Mouse (Mus musculus) kidney, adult 11 months (tissue): ENCODE results near the gene Ero1lb.
A peak's percentile ranks its signal among the peaks of the same experiment; 100 is the strongest.
"Not testable (repeated sequence)": the region's sequence is repeated elsewhere in the genome, so short reads cannot be mapped to it uniquely, and the experiment has no call there.

ENCODE experiments used
- DNase-seq: peaks from one replicate; pipeline ENCODE4 v3.0.0; 2022

The Ero1lb gene

DNA sequence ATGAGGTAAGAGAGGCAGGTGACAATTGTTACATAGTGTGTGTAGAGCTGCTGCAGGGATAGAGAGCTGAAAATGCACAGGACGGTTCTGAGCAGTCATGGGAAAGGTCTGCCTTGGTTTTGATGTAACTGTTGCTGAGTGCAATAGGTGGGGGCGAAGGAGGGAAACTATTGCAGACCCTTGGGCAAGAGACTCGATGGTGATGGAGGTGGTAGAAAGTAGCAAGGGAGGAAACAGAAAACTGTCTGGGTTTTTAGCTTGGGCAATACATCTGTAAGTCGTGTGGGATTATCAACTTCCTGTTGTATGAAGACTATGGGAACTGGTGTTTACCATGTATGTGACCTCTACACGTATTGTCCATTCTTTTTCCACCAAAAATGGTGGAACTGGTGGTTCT, 12.5 kb downstream of the Ero1lb start:
- no peak for DNase-seq

DNA sequence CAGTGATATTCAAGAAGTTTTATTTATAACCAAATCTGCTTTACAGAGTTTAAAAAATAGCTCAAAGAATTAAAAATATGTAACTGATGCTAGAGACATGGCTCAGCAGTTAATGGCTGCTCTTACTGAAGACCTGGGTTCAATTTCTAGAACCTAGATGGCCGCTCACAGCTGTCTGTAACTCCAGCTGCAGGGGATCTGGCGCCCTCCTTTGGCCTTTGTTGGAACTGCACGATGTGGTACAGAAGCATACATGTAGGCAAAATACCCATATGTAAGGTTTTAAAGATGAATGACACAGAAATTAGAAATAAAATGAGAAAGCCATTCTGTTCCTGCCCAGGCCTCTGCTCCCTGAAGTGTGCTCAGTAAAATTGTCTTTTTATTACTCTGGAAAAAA, 23.3 kb downstream of the Ero1lb start:
- DNase-seq: peak; percentile 28

DNA sequence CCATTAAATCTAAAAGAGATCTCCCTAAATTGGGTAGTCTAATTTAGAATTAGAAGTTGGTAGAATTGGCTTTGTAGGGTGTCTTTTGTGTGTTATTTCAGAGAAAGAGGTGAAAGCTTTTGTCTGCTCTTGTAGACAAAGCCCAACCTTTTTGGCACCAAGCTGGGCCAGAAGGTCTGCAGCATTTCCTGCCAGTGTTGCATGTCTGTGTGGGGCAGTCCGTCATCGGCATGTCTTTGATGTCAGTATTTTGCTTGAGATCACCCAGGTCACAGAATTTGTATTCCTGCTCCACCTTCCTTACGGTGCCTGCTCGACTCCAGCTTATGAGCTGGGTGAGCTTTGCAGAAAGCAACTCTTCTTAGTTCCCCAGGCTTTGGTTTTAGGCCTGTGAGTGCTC, 31.4 kb downstream of the Ero1lb start:
- not testable (repeated sequence) for DNase-seq

DNA sequence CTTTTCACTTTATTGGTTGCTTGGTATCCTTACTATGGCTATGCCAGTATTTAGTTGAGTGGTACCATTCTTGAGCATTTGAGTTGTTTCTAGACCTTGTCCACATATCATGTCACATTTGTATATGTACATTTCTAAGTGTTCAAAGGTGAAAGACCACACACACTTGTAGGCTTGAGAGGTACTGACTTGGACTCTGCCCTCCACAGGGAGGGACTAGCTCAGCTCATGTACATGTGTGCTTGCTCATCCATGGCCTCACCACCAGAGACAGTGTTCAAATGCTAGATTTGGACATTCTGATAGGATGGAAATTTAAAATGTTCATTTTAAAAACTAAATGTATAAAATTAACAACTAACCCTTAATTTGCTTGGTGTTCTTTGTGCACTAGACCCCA, 44.5 kb downstream of the Ero1lb start:
- DNase-seq: not testable (repeated sequence)

DNA sequence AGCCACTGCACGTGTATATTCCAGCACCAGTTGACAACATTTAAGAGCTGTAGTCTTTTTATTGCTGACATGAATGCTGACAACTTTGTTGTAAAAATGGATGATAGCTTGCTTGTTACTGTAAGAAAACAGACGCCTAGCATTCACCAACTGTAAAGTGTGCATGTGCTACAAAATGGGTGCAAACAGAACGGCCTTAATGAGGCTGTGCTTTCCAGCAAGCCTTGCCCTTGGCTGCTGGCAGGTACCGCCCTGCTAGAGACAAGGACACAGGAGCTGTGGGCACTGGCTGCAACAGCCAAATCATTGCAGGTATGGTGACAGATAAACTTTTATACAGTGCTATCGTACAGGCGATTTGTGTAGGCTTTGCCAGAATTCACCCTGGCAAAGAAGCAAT, 48.4 kb downstream of the Ero1lb start:
- DNase-seq: not testable (repeated sequence)

DNA sequence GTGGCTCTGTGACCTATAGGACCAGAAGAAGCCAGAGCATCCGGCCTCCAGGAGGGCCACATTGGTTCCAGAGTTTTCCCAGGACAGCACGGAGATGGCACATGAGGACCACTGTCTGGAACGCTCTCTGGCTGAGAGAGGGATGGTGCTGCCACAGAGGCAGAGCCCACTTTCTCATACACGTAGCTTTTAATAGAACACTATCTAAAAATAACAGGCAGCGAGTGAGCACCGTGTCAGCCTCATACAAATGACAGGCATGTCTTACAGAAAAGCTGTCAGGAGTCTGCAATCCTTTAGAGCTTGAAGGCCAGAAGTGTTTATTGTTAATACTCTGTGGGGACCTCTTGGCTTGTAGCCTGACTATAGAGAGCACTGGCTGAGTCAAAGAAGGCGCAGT, 48.9 kb downstream of the Ero1lb start:
- DNase-seq: not testable (repeated sequence)

DNA sequence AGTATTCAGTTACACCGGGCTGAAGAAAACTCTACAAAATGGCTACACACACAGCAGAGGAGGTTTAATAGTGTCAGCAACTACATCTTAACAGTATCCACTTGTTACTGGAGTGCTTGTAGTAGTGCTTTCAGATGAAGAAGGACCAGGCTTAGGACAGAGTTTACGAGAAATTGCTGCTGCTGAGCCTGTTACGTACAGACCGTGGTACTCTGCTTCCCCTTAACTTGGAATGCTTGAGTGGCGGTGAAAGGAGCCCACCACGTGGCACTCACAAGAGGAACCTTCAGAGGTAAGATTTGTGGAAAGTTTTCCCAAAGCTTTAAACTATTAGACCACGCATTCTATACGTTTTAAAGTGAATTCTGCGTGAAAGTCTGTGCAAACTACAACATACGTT, 49.3 kb downstream of the Ero1lb start:
- DNase-seq: not testable (repeated sequence)

DNA sequence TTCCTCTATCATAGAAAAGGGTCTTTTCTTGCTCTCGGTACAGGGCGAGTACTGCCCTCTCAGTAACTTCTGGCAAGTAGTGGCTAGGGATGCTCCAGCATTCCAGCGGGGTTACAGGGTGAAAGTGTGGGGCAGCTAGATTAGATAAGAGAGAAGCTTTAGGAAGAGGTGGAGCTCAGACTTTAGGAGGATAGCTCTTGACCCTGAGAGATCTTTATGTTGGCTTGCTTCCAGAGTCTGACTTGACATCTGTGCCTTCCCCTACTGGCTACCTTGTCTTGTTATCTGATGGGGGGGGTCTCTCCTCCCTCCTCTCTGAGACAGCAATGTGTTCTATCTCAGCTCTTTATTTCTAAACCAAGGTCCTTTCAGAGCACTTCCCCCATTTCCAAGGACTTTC, 50.8 kb downstream of the Ero1lb start:
- DNase-seq: not testable (repeated sequence)

DNA sequence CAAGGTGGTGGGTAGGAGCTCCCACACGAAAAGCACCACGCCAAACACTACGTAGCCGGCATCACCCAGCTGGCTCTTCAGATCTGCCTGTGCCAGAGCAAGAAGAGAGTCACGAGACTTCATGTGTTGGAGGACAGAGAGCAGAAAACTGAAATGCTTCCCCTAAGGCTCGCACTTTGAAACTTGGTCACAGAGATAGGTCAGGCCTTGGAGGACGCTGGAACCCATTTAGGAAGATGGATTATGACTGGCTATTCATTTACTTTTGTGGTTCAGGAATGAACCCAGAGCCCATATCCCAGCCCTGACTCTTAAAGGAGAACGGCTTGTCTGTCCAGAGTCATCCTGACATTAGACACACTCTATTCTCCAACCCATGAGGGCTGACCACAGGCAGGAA, 54.1 kb downstream of the Ero1lb start:
- DNase-seq: peak; percentile 55

DNA sequence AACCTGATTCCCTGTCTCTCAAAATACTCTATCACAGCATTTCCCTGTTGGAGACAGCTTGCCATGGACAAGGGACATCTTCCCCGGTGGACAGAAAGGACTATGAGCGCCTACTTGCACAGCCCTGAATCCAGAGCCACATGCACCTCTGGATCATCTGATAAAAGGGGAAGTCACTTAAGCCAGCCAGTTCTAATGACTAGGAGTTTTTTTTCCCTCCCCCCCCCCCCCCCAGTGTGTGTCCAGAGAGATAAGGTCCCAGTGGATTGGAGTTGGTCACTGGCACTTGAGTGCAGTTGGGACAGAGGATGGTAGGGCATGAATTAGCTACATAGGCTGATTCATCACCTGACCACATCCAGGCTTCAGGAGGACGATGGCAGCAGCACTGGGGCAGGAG, 60.4 kb downstream of the Ero1lb start:
- not testable (repeated sequence) for DNase-seq

DNA sequence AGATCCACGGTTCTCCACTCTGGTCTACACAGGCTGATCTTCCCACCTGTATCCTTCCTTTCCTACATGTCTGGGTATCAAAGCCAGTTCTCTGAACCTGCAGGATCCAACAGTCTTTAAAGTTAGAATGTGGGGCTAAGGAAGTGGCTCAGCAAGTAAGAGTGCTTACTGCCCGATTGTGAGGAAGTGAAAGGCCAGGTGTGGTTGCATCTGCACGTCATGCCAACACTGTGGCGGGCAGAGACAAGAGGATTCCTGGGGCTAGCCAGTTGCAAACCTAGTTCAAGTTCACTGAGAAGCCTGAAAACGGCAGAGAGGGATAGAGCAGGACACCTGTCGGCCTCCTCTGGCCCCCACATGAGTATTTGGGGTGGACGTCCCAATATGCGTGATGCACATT, 62.1 kb downstream of the Ero1lb start:
- DNase-seq: not testable (repeated sequence)

DNA sequence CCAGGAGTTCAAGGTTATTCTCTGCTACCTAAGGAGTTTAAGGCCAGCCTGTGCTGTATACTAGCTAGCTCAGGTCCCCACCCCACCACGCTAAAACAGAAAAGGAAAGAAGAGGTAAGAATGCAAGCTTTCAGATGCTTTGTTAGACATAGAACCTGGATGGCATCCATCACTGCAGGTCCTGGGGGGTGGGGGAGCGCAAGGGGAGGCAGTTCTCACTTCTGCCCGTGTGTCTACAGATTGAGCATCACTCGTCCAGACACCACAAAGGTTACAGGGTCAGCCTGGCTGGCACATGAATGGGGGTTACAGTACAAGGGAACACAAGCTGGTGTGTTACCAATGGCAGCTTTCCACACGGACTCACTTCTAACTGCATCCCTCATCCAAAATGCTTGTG, 62.5 kb downstream of the Ero1lb start:
- not testable (repeated sequence) for DNase-seq

DNA sequence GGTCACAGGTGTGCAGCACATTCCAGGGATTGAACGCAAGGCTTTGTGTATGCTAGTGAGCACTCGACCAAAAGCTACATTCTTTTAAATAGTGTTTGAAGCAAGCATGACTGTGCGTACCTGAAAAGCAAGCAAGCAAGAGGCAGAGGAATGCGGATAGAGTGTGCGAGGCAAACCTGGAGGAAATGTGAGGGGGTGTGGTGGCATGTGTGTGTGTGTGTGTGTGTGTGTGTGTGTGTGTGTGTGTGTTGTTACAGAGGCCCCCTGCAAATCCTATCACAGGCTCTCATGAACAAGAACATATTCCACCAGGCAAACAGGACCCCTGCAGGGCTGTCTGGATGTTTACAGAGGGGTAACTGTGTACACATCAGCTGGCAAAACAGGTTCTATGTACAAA, 64.6 kb downstream of the Ero1lb start:
- DNase-seq: not testable (repeated sequence)

DNA sequence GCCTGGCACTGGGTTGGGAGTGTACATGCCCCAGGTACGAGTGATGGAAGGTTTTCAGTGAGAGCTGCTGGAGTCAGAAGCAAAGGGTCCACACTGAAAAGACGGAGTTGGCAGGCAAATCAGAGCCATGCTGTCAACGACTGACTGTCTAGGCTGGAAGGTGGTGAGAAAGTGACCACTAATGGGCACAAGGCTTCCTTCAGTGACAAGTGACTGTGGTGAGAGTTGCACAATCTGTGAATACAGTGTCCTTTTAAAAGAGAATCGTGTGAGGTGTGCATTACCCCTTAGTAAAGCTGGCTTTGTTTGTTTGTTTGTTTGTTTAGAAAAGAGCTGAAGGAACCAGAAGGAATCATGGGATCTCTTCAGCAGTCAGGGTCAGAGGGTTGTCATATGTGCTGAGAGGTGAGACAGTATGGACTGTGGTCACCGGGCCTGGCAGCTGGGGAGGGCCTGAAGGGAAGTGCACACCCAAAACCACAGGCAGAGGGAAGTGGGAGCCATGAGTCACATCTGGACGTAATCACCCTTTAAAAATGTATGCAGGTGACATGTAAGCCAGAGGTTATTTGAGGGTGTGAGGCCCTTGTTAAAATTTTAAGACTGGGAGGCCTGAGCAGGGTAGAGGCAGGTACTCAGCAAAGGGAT, 69.4 kb downstream of the Ero1lb start:
- DNase-seq: not testable (repeated sequence)

DNA sequence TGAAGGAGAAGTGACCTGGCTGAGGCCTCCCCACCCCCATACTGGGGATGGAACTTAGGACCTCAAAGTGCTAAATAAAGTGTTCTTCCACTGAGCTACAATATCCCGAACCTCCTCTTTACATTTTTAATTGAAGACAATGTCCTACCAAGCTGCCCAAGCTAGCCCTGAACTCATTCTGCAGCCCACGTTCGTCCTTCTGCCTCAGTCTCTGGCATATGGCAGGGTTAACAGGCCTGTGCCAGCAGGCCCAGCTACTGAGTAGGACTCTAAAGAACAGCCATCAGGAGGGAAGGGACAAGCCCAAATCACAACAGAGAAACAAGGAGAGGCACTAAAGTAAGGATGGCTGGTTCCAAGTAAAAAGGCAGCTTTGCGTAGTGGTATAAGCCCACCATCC, 77.1 kb downstream of the Ero1lb start:
- DNase-seq: not testable (repeated sequence)

DNA sequence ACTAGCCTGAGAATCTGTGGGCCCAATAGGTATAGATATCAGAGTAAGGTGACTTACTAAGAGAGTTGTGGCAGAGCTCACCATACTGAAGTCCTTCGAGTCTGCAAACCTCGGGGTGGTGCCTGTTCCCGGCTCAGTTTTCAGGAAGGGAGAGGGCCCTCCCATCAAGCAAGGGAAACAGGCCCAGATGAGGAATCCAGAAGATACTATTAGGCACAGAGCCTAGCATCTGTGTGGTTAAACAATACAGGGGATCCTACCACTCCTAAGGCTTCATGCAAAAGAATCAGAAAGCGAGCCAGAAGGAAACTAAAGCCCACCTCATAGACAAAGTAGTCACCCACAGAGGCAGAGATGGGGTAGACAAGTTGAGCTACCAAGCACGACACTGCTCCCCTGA, 81.0 kb downstream of the Ero1lb start:
- not testable (repeated sequence) for DNase-seq

DNA sequence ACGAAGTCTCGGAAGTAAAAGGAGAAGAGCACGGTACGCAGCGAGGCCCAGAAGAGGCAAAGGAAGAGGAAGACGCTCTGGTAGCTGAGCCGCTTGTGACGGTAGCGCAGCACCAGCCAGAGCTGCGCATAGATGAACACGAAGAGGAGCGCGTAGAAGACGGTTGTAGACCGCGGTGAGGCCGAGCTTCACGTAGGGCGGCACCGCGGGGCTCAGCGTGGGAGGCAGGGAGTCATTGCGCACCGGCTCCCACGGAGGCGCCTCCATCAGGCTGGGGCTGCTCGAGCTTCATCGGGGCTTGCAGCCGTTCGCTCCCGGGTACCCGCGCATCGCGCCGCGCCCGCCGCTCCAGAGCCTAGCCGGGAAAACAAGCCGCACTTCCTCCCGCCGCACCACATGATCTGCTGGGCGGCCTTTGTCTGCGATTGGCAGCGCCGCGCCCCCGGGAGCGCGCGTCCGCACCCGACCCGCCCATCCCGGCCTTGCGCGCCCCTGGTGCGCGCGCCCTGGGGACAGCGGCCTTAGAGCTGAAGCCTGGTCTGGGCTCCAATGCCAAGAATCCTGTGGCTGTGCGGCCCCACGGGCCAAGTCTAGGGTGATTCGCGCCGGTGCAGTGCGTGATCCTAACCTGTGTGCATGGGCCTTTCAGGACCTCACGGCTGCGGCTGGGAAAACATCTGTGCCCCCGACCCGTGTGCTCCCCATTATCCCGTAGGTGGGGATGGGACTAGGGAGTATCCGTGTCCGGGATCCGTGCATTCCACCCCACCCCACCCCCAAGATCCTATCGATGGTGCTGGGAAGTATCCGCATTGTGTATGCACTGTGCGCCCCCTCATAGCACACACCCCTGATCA, 84.6 kb downstream of the Ero1lb start:
- peak; percentile 71 for DNase-seq

DNA sequence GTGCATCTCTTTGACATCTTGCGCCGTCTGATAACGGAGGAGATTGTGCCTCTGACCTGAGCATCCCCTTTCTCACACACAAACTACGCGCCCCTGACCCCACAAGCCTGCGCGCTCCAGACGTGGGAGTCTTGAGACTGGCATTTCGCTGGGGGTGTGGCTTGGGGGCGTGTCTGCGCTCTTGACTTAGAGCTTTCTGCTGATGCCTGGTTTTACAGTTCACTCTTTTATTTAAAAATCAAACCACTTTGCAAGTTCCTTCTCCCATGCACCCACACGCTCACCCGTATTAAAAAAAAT, 85.2 kb downstream of the Ero1lb start:
- peak; percentile 87 for DNase-seq
